Mouse (Mus musculus): Measurements from ENCODE around the gene Amot.

The Amot gene

DNA sequence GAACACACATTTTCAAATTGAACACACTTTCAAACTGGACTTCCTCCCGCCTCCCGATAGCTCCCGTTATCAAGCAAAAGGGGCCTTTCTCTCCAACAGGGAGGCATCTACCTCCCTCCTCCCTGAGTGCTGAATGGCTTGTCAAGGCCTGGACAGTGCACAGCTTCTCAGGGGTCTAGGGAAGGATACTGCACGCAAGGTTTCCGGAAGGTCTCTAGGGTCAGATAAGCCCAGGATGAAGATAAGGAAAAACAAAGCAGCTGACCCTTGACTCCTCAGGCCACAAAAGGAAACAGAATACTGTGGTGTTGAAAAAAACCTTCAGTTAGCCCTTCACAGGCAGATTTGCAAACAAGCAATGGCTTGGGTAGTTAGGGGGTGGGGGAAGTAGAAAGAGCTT, 22.6 kb downstream of the Amot start:
- no peak for DNase-seq (ENCODE audit: low read depth, low spot score)

DNA sequence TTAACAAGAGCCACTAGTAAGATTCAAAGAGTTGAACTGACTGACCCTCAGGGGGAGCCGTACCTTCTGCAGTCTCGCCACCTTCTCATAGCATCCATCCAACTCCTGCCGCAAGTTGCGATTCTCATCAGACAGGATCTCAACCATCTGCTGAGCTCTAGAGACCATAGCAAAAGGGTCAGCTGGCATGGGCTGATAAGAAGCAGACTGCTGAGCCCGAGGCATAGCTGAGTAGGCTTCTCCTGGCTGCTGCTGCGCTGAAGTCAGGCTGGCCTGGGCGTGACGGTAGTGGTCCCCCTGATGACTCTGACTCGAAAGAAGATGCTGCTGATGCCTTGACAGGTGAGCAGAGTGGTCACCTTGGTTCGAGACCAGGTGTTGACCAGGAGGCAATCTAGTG, 25.0 kb downstream of the Amot start:
- peak; percentile 42 for DNase-seq (ENCODE audit: low read depth, low spot score)

GRCm38 (mm10) chrX:145477725-145478194, 27.2 kb downstream of the Amot start:
- DNase-seq (ENCODE audit: low read depth, low spot score): no peak

GRCm38 (mm10) chrX:145477003-145477724, 27.8 kb downstream of the Amot start:
- DNase-seq (ENCODE audit: low read depth, low spot score): no peak

DNA sequence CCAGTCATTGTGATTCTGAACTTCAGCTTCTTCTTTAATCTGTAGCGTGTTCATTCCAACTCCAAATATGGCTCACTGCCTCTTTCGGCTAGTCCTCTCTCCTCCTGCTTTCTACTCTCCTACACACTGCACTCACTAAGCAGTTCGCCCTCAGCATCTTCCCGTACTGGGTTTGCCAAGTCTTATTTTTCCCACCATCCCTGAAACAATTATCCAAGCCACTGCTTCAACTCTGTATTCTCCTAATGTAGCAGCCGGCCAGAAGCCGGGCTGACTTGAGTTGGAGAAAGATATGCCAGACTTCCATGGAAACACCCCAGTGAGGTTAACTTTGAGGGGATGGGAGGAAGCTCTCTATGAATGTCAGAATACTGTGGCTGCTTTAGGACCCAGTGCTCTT, 36.7 kb downstream of the Amot start:
- DNase-seq (ENCODE audit: low read depth, low spot score): no peak

- DNase-seq (ENCODE audit: low read depth, low spot score): no peak
Measured at GRCm38 (mm10) chrX:145463524-145463923, 41.5 kb downstream of the Amot start.

- DNase-seq (ENCODE audit: low read depth, low spot score): no peak
Measured at GRCm38 (mm10) chrX:145461339-145461738, 43.6 kb downstream of the Amot start.

- DNase-seq (ENCODE audit: low read depth, low spot score): no peak
Measured at GRCm38 (mm10) chrX:145456251-145456650, 48.7 kb downstream of the Amot start.

DNA sequence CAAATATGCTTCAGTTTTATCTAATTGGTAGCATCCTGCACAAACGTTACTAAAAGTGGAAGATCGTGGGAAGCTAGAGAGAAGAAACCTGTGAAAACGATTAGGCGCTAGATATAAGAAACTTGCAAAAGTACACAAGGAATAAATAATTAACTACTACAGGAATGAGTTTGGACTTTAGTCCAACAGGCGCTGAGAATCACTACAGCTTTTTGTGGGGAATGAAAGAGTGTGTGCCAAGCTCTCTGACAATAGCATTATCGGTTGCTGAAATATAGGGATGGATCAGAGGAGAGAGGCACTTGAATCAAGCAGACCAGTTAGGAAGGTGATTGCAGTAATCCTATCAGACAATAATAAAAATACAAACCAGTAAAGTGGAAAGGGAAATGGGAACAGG, 49.4 kb downstream of the Amot start:
- DNase-seq (ENCODE audit: low read depth, low spot score): no peak

GRCm38 (mm10) chrX:145454828-145455227, 50.2 kb downstream of the Amot start:
- no peak for DNase-seq (ENCODE audit: low read depth, low spot score)

DNA sequence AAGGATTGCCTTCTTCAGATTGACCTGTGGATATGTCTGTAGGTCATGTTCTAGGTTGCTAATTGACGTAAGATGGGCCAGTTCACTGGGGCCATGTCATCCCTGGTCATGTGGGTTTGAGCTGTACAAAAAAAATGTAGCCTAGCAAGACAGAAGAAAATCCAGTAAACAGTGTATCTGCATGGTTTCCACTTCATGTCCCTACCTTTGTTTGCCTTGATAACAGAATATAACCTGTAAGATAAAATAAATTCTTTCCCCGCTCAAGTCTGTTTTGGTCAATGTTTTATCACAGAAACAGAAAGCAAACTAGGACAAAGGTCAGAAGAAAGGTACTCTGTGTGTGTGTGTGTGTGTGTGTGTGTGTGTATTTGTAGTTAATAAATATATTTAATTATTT, 63.5 kb downstream of the Amot start:
- no peak for DNase-seq (ENCODE audit: low read depth, low spot score)

GRCm38 (mm10) chrX:145433652-145434051, 71.3 kb downstream of the Amot start:
- DNase-seq (ENCODE audit: low read depth, low spot score): no peak

- DNase-seq (ENCODE audit: low read depth, low spot score): no peak
Measured at GRCm38 (mm10) chrX:145430836-145431570, 74.0 kb downstream of the Amot start.

GRCm38 (mm10) chrX:145428811-145429210, 76.2 kb downstream of the Amot start:
- no peak for DNase-seq (ENCODE audit: low read depth, low spot score)

DNA sequence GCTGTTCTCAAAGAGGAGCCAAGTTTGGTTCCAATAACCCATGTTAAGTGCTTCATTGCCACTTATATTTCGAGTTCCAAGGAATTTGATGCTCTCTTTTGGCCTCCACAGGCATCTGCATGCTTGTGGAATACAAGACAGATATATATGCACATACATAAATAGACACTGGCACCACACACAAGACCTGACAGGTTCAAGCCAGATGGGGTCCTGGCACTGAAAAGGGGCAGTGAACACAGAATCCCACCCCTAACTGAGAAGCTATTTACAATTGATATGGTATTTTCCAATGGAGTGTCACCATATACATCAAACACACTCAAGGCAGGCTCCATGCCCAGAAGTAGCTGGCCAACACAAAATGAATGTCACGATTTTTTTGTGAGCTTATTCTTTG, 81.0 kb downstream of the Amot start:
- DNase-seq (ENCODE audit: low read depth, low spot score): no peak

- no peak for DNase-seq (ENCODE audit: low read depth, low spot score)
Measured at GRCm38 (mm10) chrX:145414319-145414718, 90.7 kb downstream of the Amot start.

GRCm38 (mm10) chrX:145411425-145411824, 93.6 kb downstream of the Amot start:
- DNase-seq (ENCODE audit: low read depth, low spot score): no peak

DNA sequence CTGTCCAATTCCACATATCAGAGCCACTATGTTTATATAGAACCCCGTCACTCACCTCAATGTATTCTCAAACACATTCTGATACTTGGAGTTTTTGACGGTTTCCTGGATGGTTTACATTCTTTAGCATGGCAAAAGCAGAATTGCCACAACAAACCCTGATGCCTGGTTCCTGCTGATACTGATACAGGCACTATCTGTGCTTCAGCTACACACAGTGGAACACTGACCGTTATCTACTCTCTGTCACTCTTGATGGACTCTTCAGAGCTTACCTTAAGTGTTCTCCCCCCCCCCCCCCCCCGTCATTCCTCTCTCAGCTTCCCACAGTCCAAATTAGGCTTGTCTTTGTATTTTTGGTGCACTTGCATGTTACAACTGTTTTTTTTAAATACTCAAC, 98.9 kb downstream of the Amot start:
- DNase-seq (ENCODE audit: low read depth, low spot score): no peak

GRCm38 (mm10) chrX:145401926-145402325, 103.1 kb downstream of the Amot start:
- no peak for DNase-seq (ENCODE audit: low read depth, low spot score)

- no peak for DNase-seq (ENCODE audit: low read depth, low spot score)
Measured at GRCm38 (mm10) chrX:145399236-145399635, 105.7 kb downstream of the Amot start.
